Mouse (Mus musculus) lung, postnatal 0 days (tissue): ENCODE results near the gene Tceal9.

ENCODE experiments used
- CTCF ChIP-seq: IDR thresholded peaks from 2 replicates; pipeline ENCODE4 v1.5.1; 2016; ENCODE audit warnings: antibody characterized with exemption, mild to moderate bottlenecking
- EP300 ChIP-seq: IDR thresholded peaks from 2 replicates; pipeline ENCODE4 v1.6.1; 2016; ENCODE audit warnings: antibody characterized with exemption, mild to moderate bottlenecking, control low read depth

DNA sequence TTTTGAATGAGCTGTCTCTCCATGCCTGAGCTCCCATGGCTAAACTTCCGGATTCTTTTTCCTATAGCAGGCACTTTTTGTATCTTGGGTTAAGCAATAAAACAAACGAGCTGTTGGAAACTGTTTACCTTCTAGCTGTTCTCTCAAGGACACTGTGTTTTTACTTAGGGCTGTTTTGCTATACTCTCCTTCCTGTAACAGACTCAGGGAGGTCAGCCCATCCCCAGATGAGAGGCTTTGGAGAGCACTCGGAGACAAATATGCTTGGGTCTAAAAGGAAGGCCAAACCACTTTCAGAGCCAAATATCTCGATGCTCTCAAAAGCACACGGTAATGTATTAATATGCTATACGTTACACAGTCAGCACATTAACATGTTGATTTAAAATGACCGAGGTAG, 4.8 kb downstream of the Tceal9 start:
- TF ChIP-seq CTCF (no peak), EP300 (peak; percentile 85)
